Mouse (Mus musculus) forebrain, embryonic 16.5 days (tissue): ENCODE data around the gene Gm28047. TPM values are rescaled to one million over a fixed set of nuclear protein-coding genes. Genes with fewer than 3 reads are reported as not detected.
A peak's percentile ranks its signal among the peaks of the same experiment; 100 is the strongest.

ENCODE experiments used
- ATAC-seq: fragments of 200-750 bp; cut with Nextera tagmentation; 2 replicates; pipeline ENCODE4 v1.8.0; 2017; ENCODE audit warnings: mild to moderate bottlenecking, moderate library complexity
- H3K27ac ChIP-seq: fragments of 300-500 bp; sonication (generic); 2 replicates; pipeline ENCODE4 v1.5.1; 2014; ENCODE audit warnings: low read length, control low read depth
- H3K27me3 ChIP-seq: fragments of 300-500 bp; sonication (generic); replicated peaks from 2 replicates; pipeline ENCODE4 v1.6.1; 2014; ENCODE audit warnings: low read length; ENCODE audit not compliant: control insufficient read depth, insufficient read depth
- H3K36me3 ChIP-seq: fragments of 300-500 bp; sonication (generic); 2 replicates; pipeline ENCODE4 v1.6.1; 2014; ENCODE audit not compliant: control insufficient read depth, insufficient read depth
- H3K4me1 ChIP-seq: fragments of 300-500 bp; sonication (generic); replicated peaks from 2 replicates; pipeline ENCODE4 v1.6.1; 2014; ENCODE audit warnings: low read length; ENCODE audit not compliant: control insufficient read depth, insufficient read depth
- H3K4me2 ChIP-seq: fragments of 300-500 bp; sonication (generic); 2 replicates; pipeline ENCODE4 v1.6.1; 2014; ENCODE audit warnings: mild to moderate bottlenecking, low read length, control low read depth
- H3K4me3 ChIP-seq: fragments of 300-500 bp; sonication (generic); replicated peaks from 2 replicates; pipeline ENCODE4 v1.5.1; 2014; ENCODE audit warnings: mild to moderate bottlenecking, low read length, control low read depth
- H3K9ac ChIP-seq: fragments of 300-500 bp; sonication (generic); replicated peaks from 2 replicates; pipeline ENCODE4 v1.6.1; 2014; ENCODE audit warnings: low read depth, low read length, control low read depth
- H3K9me3 ChIP-seq: fragments of 300-500 bp; sonication (generic); 2 replicates; pipeline ENCODE4 v1.6.1; 2016; ENCODE audit warnings: low read length; ENCODE audit not compliant: control insufficient read depth
- WGBS: fragments of 180-500 bp; shearing (Covaris S2); extraction: QIAGEN DNeasy Blood & Tissue Kit; methylation state at CpG from one replicate; pipeline ENCODE4 v1.1.7; 2014; 5-methylcytosine and 5-hydroxymethylcytosine counted together
- polyA plus RNA-seq: library from polyadenylated mRNA; unstranded; fragments of >200 nt; fragmentation: Nextera tagmentation; extraction: Ambion mirVana; gene quantifications from 2 replicates; pipeline ENCODE4 v1.2.1, GENCODE M21; 2015

Gene Gm28047
- polyA plus RNA-seq, 1 experiment from 2014 or later: not detected

GRCm38 (mm10) chr15:102510110-102510509 lies 114.8 kb downstream of the Gm28047 start:
- Histone ChIP-seq H3K4me3 (peak overlapping the region; percentile 56), H3K27ac (peak overlapping the region; percentile 90), H3K4me1 (peaks cover 60% of the 10 kb centered on the region), H3K36me3 (peaks cover 3% of the 10 kb centered on the region), H3K9me3 (no peaks in the 10 kb centered on the region), H3K9ac (peak overlapping the region; percentile 66), H3K4me2 (peak overlapping the region; percentile 65), H3K27me3 (no peaks in the 10 kb centered on the region)
- 5% methylated on average over 9 of the region's 9 CpGs for WGBS
- peak; percentile 83 for ATAC-seq

GRCm38 (mm10) chr15:102508336-102508735 lies 116.5 kb downstream of the Gm28047 start:
- no peaks in the 10 kb centered on the region for H3K9me3 ChIP-seq
- no peaks in the 10 kb centered on the region for H3K27me3 ChIP-seq
- no peak for ATAC-seq
- no peak overlapping the region for H3K4me3 ChIP-seq
- H3K4me1 ChIP-seq: peaks cover 45% of the 10 kb centered on the region
- H3K4me2 ChIP-seq: no peak overlapping the region
- 83% methylated on average over 3 of the region's 3 CpGs for WGBS
- no peak overlapping the region for H3K27ac ChIP-seq
- no peak overlapping the region for H3K9ac ChIP-seq
- peaks cover 15% of the 10 kb centered on the region for H3K36me3 ChIP-seq

- no peak overlapping the region for H3K9ac ChIP-seq
- H3K36me3 ChIP-seq: peaks cover 22% of the 10 kb centered on the region
Observed at GRCm38 (mm10) chr15:102507561-102507960, 117.3 kb downstream of the Gm28047 start.

GRCm38 (mm10) chr15:102506864-102507263 lies 118.0 kb downstream of the Gm28047 start:
- no peak overlapping the region for H3K9ac ChIP-seq
- H3K4me3 ChIP-seq: no peak overlapping the region
- H3K36me3 ChIP-seq: peaks cover 27% of the 10 kb centered on the region
- H3K27ac ChIP-seq: no peak overlapping the region
- 87% methylated on average over 1 of the region's 1 CpGs for WGBS
- H3K9me3 ChIP-seq: no peaks in the 10 kb centered on the region
- no peak for ATAC-seq
- no peaks in the 10 kb centered on the region for H3K27me3 ChIP-seq
- peaks cover 33% of the 10 kb centered on the region for H3K4me1 ChIP-seq
- no peak overlapping the region for H3K4me2 ChIP-seq

More at GRCm38 (mm10) chr15:102507561-102507960, 117.3 kb downstream of the Gm28047 start:
- Histone ChIP-seq H3K4me1 (peaks cover 39% of the 10 kb centered on the region), H3K9me3 (no peaks in the 10 kb centered on the region), H3K4me2 (no peak overlapping the region), H3K4me3 (no peak overlapping the region), H3K27me3 (no peaks in the 10 kb centered on the region), H3K27ac (no peak overlapping the region)
- ATAC-seq: no peak

- Histone ChIP-seq H3K9me3 (no peaks in the 10 kb centered on the region), H3K4me3 (no peak overlapping the region), H3K36me3 (peaks cover 30% of the 10 kb centered on the region), H3K4me2 (no peak overlapping the region), H3K27me3 (no peaks in the 10 kb centered on the region), H3K27ac (no peak overlapping the region), H3K4me1 (peaks cover 28% of the 10 kb centered on the region), H3K9ac (no peak overlapping the region)
- 66% methylated on average over 2 of the region's 2 CpGs for WGBS
- no peak for ATAC-seq
Observed at GRCm38 (mm10) chr15:102506464-102506830, 118.4 kb downstream of the Gm28047 start.

GRCm38 (mm10) chr15:102505770-102506463 lies 119.0 kb downstream of the Gm28047 start:
- Histone ChIP-seq H3K36me3 (peaks cover 36% of the 10 kb centered on the region), H3K27me3 (no peaks in the 10 kb centered on the region), H3K27ac (no peak overlapping the region), H3K9ac (no peak overlapping the region), H3K4me3 (no peak overlapping the region), H3K4me2 (no peak overlapping the region), H3K4me1 (peaks cover 23% of the 10 kb centered on the region), H3K9me3 (no peaks in the 10 kb centered on the region)
- 84% methylated on average over 9 of the region's 9 CpGs for WGBS
- ATAC-seq: no peak

- Histone ChIP-seq H3K4me3 (no peak overlapping the region), H3K4me2 (no peak overlapping the region), H3K36me3 (peaks cover 43% of the 10 kb centered on the region), H3K27ac (no peak overlapping the region), H3K4me1 (peaks cover 19% of the 10 kb centered on the region), H3K27me3 (no peaks in the 10 kb centered on the region), H3K9me3 (no peaks in the 10 kb centered on the region), H3K9ac (no peak overlapping the region)
- WGBS: 78% methylated on average over 12 of the region's 12 CpGs
- no peak for ATAC-seq
Observed at GRCm38 (mm10) chr15:102505073-102505769, 119.6 kb downstream of the Gm28047 start.

- peak; percentile 13; the same call in 1 of the 2 replicates for ATAC-seq
- peaks cover 53% of the 10 kb centered on the region for H3K36me3 ChIP-seq
- H3K4me3 ChIP-seq: no peak overlapping the region
- no peak overlapping the region for H3K27ac ChIP-seq
- peaks cover 8% of the 10 kb centered on the region for H3K4me1 ChIP-seq
- H3K27me3 ChIP-seq: no peaks in the 10 kb centered on the region
- H3K4me2 ChIP-seq: no peak overlapping the region
- H3K9ac ChIP-seq: no peak overlapping the region
- no peaks in the 10 kb centered on the region for H3K9me3 ChIP-seq
- 88% methylated on average over 9 of the region's 9 CpGs for WGBS
Observed at GRCm38 (mm10) chr15:102503924-102504782, 120.7 kb downstream of the Gm28047 start.

- no peaks in the 10 kb centered on the region for H3K9me3 ChIP-seq
- no peak within 1 kb of the TSS for H3K4me2 ChIP-seq
- peaks cover 57% of the 10 kb centered on the region for H3K36me3 ChIP-seq
- no peak for ATAC-seq
- 85% methylated on average over 1 of the region's 1 CpGs for WGBS
- no peak within 1 kb of the TSS for H3K9ac ChIP-seq
- 0 out of 2 replicates have a peak, but pooled peaks cover 2% of the 10 kb centered on the region for H3K4me1 ChIP-seq
- no peaks in the 10 kb centered on the region for H3K27me3 ChIP-seq
- no peak within 1 kb of the TSS for H3K4me3 ChIP-seq
- H3K27ac ChIP-seq: no peak within 1 kb of the TSS
Observed at GRCm38 (mm10) chr15:102503447-102503846, 121.4 kb downstream of the Gm28047 start, which contains the start of gene Gm10337. Gene Gm10337, plus strand, starts transcription at chr15:102503722.
